Comparison of ENCODE assay signal across 9 mouse cellular contexts in genomic region chr8:84414918-84415317, GRCm38 (mm10). TPM values are rescaled to one million over a fixed set of nuclear protein-coding genes. Genes with fewer than 3 reads are reported as not detected.
DNase-seq lines count a peak whose midpoint lies in the region; ATAC-seq lines count a peak whose summit lies in the region.
"Had no signal": no experiment of that assay in that cellular context is flagged by ENCODE, and none has a peak within 500 bp of the region (broad histone marks: within the 10 kb centered on the region; RNA-seq: fewer than 3 reads in every experiment).

No protein-coding gene starts in this region.

- H3K4me2 ChIP-seq in heart, embryonic 15.5 days: peak overlapping the region; percentile 99
- peak overlapping the region; percentile 90 for H3K4me2 ChIP-seq in hindbrain, embryonic 11.5 days (replicated peaks; ENCODE audit: low read depth, low read length)

- H3K4me1 ChIP-seq in heart, embryonic 15.5 days (replicated peaks): peaks cover 9% of the 10 kb centered on the region
- H3K4me1 ChIP-seq in hindbrain, embryonic 11.5 days (replicated peaks; ENCODE audit: control insufficient read depth, insufficient read depth, low read length): no peaks in the 10 kb centered on the region

- intact Hi-C loops in heart, postnatal 14 days (cut with DNase I): no loop called here

- no peaks in the 10 kb centered on the region for H3K36me3 ChIP-seq in heart, embryonic 15.5 days
- H3K36me3 ChIP-seq in hindbrain, embryonic 11.5 days (ENCODE audit: control insufficient read depth, insufficient read depth, low read length): no peaks in the 10 kb centered on the region
- H3K36me3 ChIP-seq: G1E had no signal

- ATAC-seq in heart, embryonic 15.5 days (replicated peaks; ENCODE audit: insufficient number of reproducible peaks, insufficient read depth, low FRiP score, low read depth): no peak
- ATAC-seq in hindbrain, embryonic 11.5 days (ENCODE audit: low FRiP score): no peak

- peaks cover 81% of the 10 kb centered on the region for H3K27me3 ChIP-seq in heart, embryonic 15.5 days
- peaks cover 7% of the 10 kb centered on the region; the same call in 1 of the 2 replicates for H3K27me3 ChIP-seq in hindbrain, embryonic 11.5 days (ENCODE audit: control insufficient read depth, insufficient read depth, low read length)

- H3K9me3 ChIP-seq in heart, embryonic 15.5 days (replicated peaks): peaks cover 4% of the 10 kb centered on the region; the same call in 1 of the 2 replicates
- H3K9me3 ChIP-seq in hindbrain, embryonic 11.5 days (ENCODE audit: control insufficient read depth, low read length): no peaks in the 10 kb centered on the region

- under 1% methylated on average over 19 of the region's 20 CpGs for WGBS in heart, embryonic 15.5 days
- 0% methylated on average over 19 of the region's 20 CpGs for WGBS in hindbrain, embryonic 11.5 days

- no peak for DNase-seq in heart, postnatal 14 days
- DNase-seq in brain, adult 2 months (ENCODE audit: low read depth, low spot score): peak; percentile 67
- DNase-seq in hindbrain, embryonic 11.5 days (ENCODE audit: low spot score): no peak
- peak; percentile 16 for DNase-seq in mesoderm, embryonic 11.5 days (ENCODE audit: low read depth, low spot score)
- DNase-seq in adrenal gland, postnatal 10 days: no peak
- no peak for DNase-seq in gastrocnemius, adult 8-10 months (ENCODE audit: low spot score in 2 of 2)
- no peak for DNase-seq in kidney, adult 18-20 months

- peak overlapping the region; percentile 52 for H3K9ac ChIP-seq in heart, embryonic 15.5 days
- peak overlapping the region; percentile 69 for H3K9ac ChIP-seq in hindbrain, embryonic 11.5 days (ENCODE audit: low read depth, low read length)

- no peak overlapping the region; the same call in 1 of the 2 replicates for H3K27ac ChIP-seq in heart, embryonic 15.5 days
- H3K27ac ChIP-seq in hindbrain, embryonic 11.5 days (ENCODE audit: low read depth, low read length): peak overlapping the region; percentile 91

- H3K4me3 ChIP-seq in heart, embryonic 15.5 days: peak overlapping the region; percentile 73
- peak overlapping the region; percentile 71 for H3K4me3 ChIP-seq in hindbrain, embryonic 11.5 days (ENCODE audit: low read depth, low read length)

RNA-seq across cellular contexts. Expression of gene Cacna1a, which starts 26.7 kb away (rescaled TPM):
- 7.2 and 8.3 TPM in 2 replicates for polyA plus RNA-seq in heart, embryonic 15.5 days (2015; fragmentation: Nextera tagmentation; extraction: Ambion mirVana)
- 1 to 10 TPM; 4.4 to 4.7 TPM for total RNA-seq in heart, postnatal 14 days (2021)
- 5.2 and 10.4 TPM in 2 replicates for polyA plus RNA-seq in hindbrain, embryonic 11.5 days (2014; fragmentation: Nextera tagmentation; extraction: Ambion mirVana)
- total RNA-seq in adrenal gland, postnatal 10 days (2021): 1 to 10 TPM; 5.3 to 9.5 TPM
- 1 to 10 TPM; 2.2 to 4.6 (median 3.1) TPM for total RNA-seq in gastrocnemius, adult 8-10 months (2022)

Comparison
In these comparisons a context has a peak if more than half of its experiments do, and no peak if none do; other contexts are left out.
1. DNase-seq: peak in brain, adult 2 months (single experiment) and mesoderm, embryonic 11.5 days (single experiment); none in heart, postnatal 14 days (0 of 2), hindbrain, embryonic 11.5 days (single experiment), adrenal gland, postnatal 10 days (single experiment), gastrocnemius, adult 8-10 months (0 of 2) and kidney, adult 18-20 months (single experiment).